Mouse (Mus musculus): ENCODE results near the gene Matn4. TPM values are rescaled to one million over a fixed set of nuclear protein-coding genes. Genes with fewer than 3 reads are reported as not detected.
"Not testable (repeated sequence)": the region's sequence is repeated elsewhere in the genome, so short reads cannot be mapped to it uniquely, and the experiment has no call there.

Matn4 gene
- total RNA-seq, 2 experiments from 2014 or later: 10.4 to 11.0 TPM

- Histone ChIP-seq H3K27ac (no peak overlapping the region), H3K4me3 (no peak overlapping the region)
- TF ChIP-seq CTCF (IDR thresholded peaks at IDR 0.05): no peak
- DNase-seq (ENCODE audit: extremely low spot score in 1 of 2, low spot score in 2 of 2): no peak
- intact Hi-C loops (cut with DNase I): no loop called here
Observed at GRCm38 (mm10) chr2:164356177-164356967, 48.6 kb downstream of the Matn4 start.

- intact Hi-C loops (cut with DNase I): no loop called here
- TF ChIP-seq CTCF (IDR thresholded peaks at IDR 0.05): no peak
- Histone ChIP-seq H3K4me3 (no peak overlapping the region), H3K27ac (no peak overlapping the region)
- no peak for DNase-seq (ENCODE audit: extremely low spot score in 1 of 2, low spot score in 2 of 2)
Observed at GRCm38 (mm10) chr2:164353356-164353755, 51.6 kb downstream of the Matn4 start.

GRCm38 (mm10) chr2:164352697-164353096, 52.3 kb downstream of the Matn4 start:
- intact Hi-C loops (cut with DNase I): no loop called here
- DNase-seq (ENCODE audit: extremely low spot score in 1 of 2, low spot score in 2 of 2): no peak
- no peak overlapping the region for H3K4me3 ChIP-seq
- H3K27ac ChIP-seq: no peak overlapping the region
- TF ChIP-seq CTCF (IDR thresholded peaks at IDR 0.05): no peak

- H3K4me3 ChIP-seq: no peak overlapping the region
- no peak for DNase-seq (ENCODE audit: extremely low spot score in 1 of 2, low spot score in 2 of 2)
- intact Hi-C loops (cut with DNase I): loop anchor here (2.0 kb wide), 1 partner anchor 214 kb away; no protein-coding TSS in a partner anchor
- no peak overlapping the region for H3K27ac ChIP-seq
- TF ChIP-seq CTCF (IDR thresholded peaks at IDR 0.05): peak; percentile 45
Observed at GRCm38 (mm10) chr2:164348980-164349379, 56.0 kb downstream of the Matn4 start.

- not testable (repeated sequence) for H3K4me3 ChIP-seq; DNase-seq (ENCODE audit: extremely low spot score in 1 of 2, low spot score in 2 of 2); H3K27ac ChIP-seq
- intact Hi-C loops (cut with DNase I): loop anchor here (2.0 kb wide), 1 partner anchor 213 kb away; no protein-coding TSS in a partner anchor
Observed at GRCm38 (mm10) chr2:164347697-164348096, 57.3 kb downstream of the Matn4 start.

- H3K27ac ChIP-seq; intact Hi-C loops (cut with DNase I); H3K4me3 ChIP-seq; DNase-seq (ENCODE audit: extremely low spot score in 1 of 2, low spot score in 2 of 2): not testable (repeated sequence)
- TF ChIP-seq CTCF (IDR thresholded peaks at IDR 0.05): peak; percentile 49
Observed at GRCm38 (mm10) chr2:164343732-164344131, 61.2 kb downstream of the Matn4 start.

Small RNAs within 50 kb of the gene (microRNA-seq; reads per million reads assigned to microRNA genes)
- 0 reads per million in 2 experiments for gene Mir7678

Other genes with a start within 250 kb of the Matn4 start
- 10 to 100 TPM; 20.3 to 20.7 TPM for gene Kcns1, start 234.0 kb downstream of the Matn4 start, total RNA-seq (2021)
- gene Wfdc5, start 222.4 kb downstream of the Matn4 start, total RNA-seq (2021): not detected
- gene Wfdc12, start 214.6 kb downstream of the Matn4 start, total RNA-seq (2021): not detected
- not detected for gene Wfdc15a, start 205.0 kb downstream of the Matn4 start, total RNA-seq (2021)
- not detected for gene Wfdc15b, start 183.5 kb downstream of the Matn4 start, total RNA-seq (2021)
- gene Svs2, start 166.7 kb downstream of the Matn4 start, total RNA-seq (2021): not detected
- gene Svs3b, start 148.5 kb downstream of the Matn4 start, total RNA-seq (2021): not detected
- gene Svs4, start 126.7 kb downstream of the Matn4 start, total RNA-seq (2021): not detected
- not detected for gene Svs3a, start 115.9 kb downstream of the Matn4 start, total RNA-seq (2021)
- not detected for gene Svs6, start 88.4 kb downstream of the Matn4 start, total RNA-seq (2021)
- not detected for gene Svs5, start 72.4 kb downstream of the Matn4 start, total RNA-seq (2021)
- gene Slpi, start 16.1 kb downstream of the Matn4 start, total RNA-seq (2021): not detected
- gene Rbpjl, start 2.0 kb downstream of the Matn4 start, total RNA-seq (2021): under 1 TPM; 0.20 to 0.23 TPM
- gene Sdc4, start 38.7 kb upstream of the Matn4 start, total RNA-seq (2021): 10 to 100 TPM; 78.7 to 93.2 TPM
- 10 to 100 TPM; 40.8 to 41.3 TPM for gene Sys1, start 51.8 kb upstream of the Matn4 start, total RNA-seq (2021)
- gene Gm20458, start 55.8 kb upstream of the Matn4 start, total RNA-seq (2021): 10 to 100 TPM; 10.2 to 14.1 TPM
- not detected for gene Trp53tg5, start 68.6 kb upstream of the Matn4 start, total RNA-seq (2021)
- 100 to 1,000 TPM; 102 to 106 TPM for gene Dbndd2, start 80.9 kb upstream of the Matn4 start, total RNA-seq (2021)
- gene Pigt, start 92.4 kb upstream of the Matn4 start, total RNA-seq (2021): 10 to 100 TPM; 86.3 to 87.0 TPM
- gene Wfdc2, start 157.3 kb upstream of the Matn4 start, total RNA-seq (2021): 1 to 10 TPM in 1 of 2 experiments, under 1 TPM in 1; 0.70 to 1.3 TPM
- gene Spint3, start 168.3 kb upstream of the Matn4 start, total RNA-seq (2021): not detected
- gene Wfdc6a, start 180.3 kb upstream of the Matn4 start, total RNA-seq (2021): not detected
- not detected for gene Eppin, start 188.4 kb upstream of the Matn4 start, total RNA-seq (2021)
- not detected for gene Wfdc6b, start 208.4 kb upstream of the Matn4 start, total RNA-seq (2021)
- not detected for gene Wfdc8, start 208.5 kb upstream of the Matn4 start, total RNA-seq (2021)
- not detected for gene Wfdc16, start 233.6 kb upstream of the Matn4 start, total RNA-seq (2021)

All from left cerebral cortex, adult 2 months (tissue).